Mouse (Mus musculus): Measurements from ENCODE around the gene Gm20736. TPM values are rescaled to one million over a fixed set of nuclear protein-coding genes. Genes with fewer than 3 reads are reported as not detected.

The Gm20736 gene
- total RNA-seq (2023), result not detected

DNA sequence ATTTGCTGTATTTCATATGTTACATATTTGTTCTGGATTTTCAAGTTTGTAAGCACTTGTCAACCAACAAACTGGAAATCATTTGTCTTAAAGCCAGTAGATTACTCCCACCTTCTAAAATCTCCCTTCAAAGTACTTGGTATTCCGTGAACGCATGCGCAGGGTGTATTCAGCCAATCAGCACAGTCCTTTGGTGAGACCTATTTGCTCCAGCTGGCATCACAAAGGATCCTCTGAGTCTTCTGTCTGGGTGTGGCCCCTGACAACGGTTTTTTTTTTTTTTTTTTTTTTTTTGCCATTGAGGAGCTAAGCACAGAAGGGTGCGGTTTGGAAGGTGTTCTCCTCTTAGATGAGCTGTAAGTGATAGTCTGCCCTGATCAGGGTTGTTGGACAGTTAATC, at the start of gene Gm20736:
Gm20736 (plus strand) TSS at position 301 of the 400 bp plus-strand sequence.

Other genes with a start within 250 kb of the Gm20736 start
- gene Gm20924, start 170.2 kb upstream of the Gm20736 start, total RNA-seq (2023), result not detected